Mouse (Mus musculus): ENCODE results near the gene Sertad2. TPM values are rescaled to one million over a fixed set of nuclear protein-coding genes. Genes with fewer than 3 reads are reported as not detected.
A peak's percentile ranks its signal among the peaks of the same experiment; 100 is the strongest.

The Sertad2 gene
- polyA plus RNA-seq, 1 experiment, result 21.9 TPM

GRCm38 (mm10) chr11:20531682-20531991, 11.4 kb upstream of the Sertad2 start:
- TF ChIP-seq CTCF (IDR thresholded peaks at IDR 0.05; ENCODE audit: borderline replicate concordance, extremely low read depth, insufficient read depth, insufficient read length) (no peak), POLR2A (IDR thresholded peaks at IDR 0.05; ENCODE audit: borderline replicate concordance, extremely low read depth, insufficient read depth, insufficient read length, poor library complexity, severe bottlenecking) (no peak)
- no peak for DNase-seq (ENCODE audit: low read depth)

GRCm38 (mm10) chr11:20531992-20532881, 10.8 kb upstream of the Sertad2 start:
- DNase-seq (ENCODE audit: low read depth), result peak; percentile 78
- TF ChIP-seq POLR2A (IDR thresholded peaks at IDR 0.05; ENCODE audit: borderline replicate concordance, extremely low read depth, insufficient read depth, insufficient read length, poor library complexity, severe bottlenecking), result 0 out of 2 replicates have a peak, but pooled peaks have one; percentile 24
- TF ChIP-seq CTCF (IDR thresholded peaks at IDR 0.05; ENCODE audit: borderline replicate concordance, extremely low read depth, insufficient read depth, insufficient read length), result no peak

GRCm38 (mm10) chr11:20533231-20533630, 9.8 kb upstream of the Sertad2 start:
- no peak for DNase-seq (ENCODE audit: low read depth)
- TF ChIP-seq CTCF (IDR thresholded peaks at IDR 0.05; ENCODE audit: borderline replicate concordance, extremely low read depth, insufficient read depth, insufficient read length), result no peak
- no peak for TF ChIP-seq POLR2A (IDR thresholded peaks at IDR 0.05; ENCODE audit: borderline replicate concordance, extremely low read depth, insufficient read depth, insufficient read length, poor library complexity, severe bottlenecking)

GRCm38 (mm10) chr11:20537221-20537620, 5.8 kb upstream of the Sertad2 start:
- TF ChIP-seq POLR2A (IDR thresholded peaks at IDR 0.05; ENCODE audit: borderline replicate concordance, extremely low read depth, insufficient read depth, insufficient read length, poor library complexity, severe bottlenecking) (no peak), CTCF (IDR thresholded peaks at IDR 0.05; ENCODE audit: borderline replicate concordance, extremely low read depth, insufficient read depth, insufficient read length) (no peak)
- DNase-seq (ENCODE audit: low read depth), result no peak

- no peak for TF ChIP-seq POLR2A (IDR thresholded peaks at IDR 0.05; ENCODE audit: borderline replicate concordance, extremely low read depth, insufficient read depth, insufficient read length, poor library complexity, severe bottlenecking)
- no peak for TF ChIP-seq CTCF (IDR thresholded peaks at IDR 0.05; ENCODE audit: borderline replicate concordance, extremely low read depth, insufficient read depth, insufficient read length)
- DNase-seq (ENCODE audit: low read depth), result no peak
Observed at GRCm38 (mm10) chr11:20538496-20538895, 4.6 kb upstream of the Sertad2 start.

- no peak for TF ChIP-seq POLR2A (IDR thresholded peaks at IDR 0.05; ENCODE audit: borderline replicate concordance, extremely low read depth, insufficient read depth, insufficient read length, poor library complexity, severe bottlenecking)
- no peak for TF ChIP-seq CTCF (IDR thresholded peaks at IDR 0.05; ENCODE audit: borderline replicate concordance, extremely low read depth, insufficient read depth, insufficient read length)
- no peak for DNase-seq (ENCODE audit: low read depth)
Observed at GRCm38 (mm10) chr11:20541280-20541679, 1.8 kb upstream of the Sertad2 start.

GRCm38 (mm10) chr11:20541995-20542637, 937 bp upstream of the Sertad2 start:
- TF ChIP-seq POLR2A (IDR thresholded peaks at IDR 0.05; ENCODE audit: borderline replicate concordance, extremely low read depth, insufficient read depth, insufficient read length, poor library complexity, severe bottlenecking) (no peak), CTCF (IDR thresholded peaks at IDR 0.05; ENCODE audit: borderline replicate concordance, extremely low read depth, insufficient read depth, insufficient read length) (no peak)
- DNase-seq (ENCODE audit: low read depth), result peak; percentile 69

GRCm38 (mm10) chr11:20543453-20544120, 534 bp downstream of the Sertad2 start:
- DNase-seq (ENCODE audit: low read depth), result peak; percentile 93
- TF ChIP-seq CTCF (IDR thresholded peaks at IDR 0.05; ENCODE audit: borderline replicate concordance, extremely low read depth, insufficient read depth, insufficient read length), result no peak
- TF ChIP-seq POLR2A (IDR thresholded peaks at IDR 0.05; ENCODE audit: borderline replicate concordance, extremely low read depth, insufficient read depth, insufficient read length, poor library complexity, severe bottlenecking), result no peak

GRCm38 (mm10) chr11:20544376-20544775, 1.3 kb downstream of the Sertad2 start:
- DNase-seq (ENCODE audit: low read depth), result no peak
- TF ChIP-seq CTCF (IDR thresholded peaks at IDR 0.05; ENCODE audit: borderline replicate concordance, extremely low read depth, insufficient read depth, insufficient read length), result no peak
- TF ChIP-seq POLR2A (IDR thresholded peaks at IDR 0.05; ENCODE audit: borderline replicate concordance, extremely low read depth, insufficient read depth, insufficient read length, poor library complexity, severe bottlenecking), result no peak

- DNase-seq (ENCODE audit: low read depth), result no peak
- TF ChIP-seq CTCF (IDR thresholded peaks at IDR 0.05; ENCODE audit: borderline replicate concordance, extremely low read depth, insufficient read depth, insufficient read length) (no peak), POLR2A (IDR thresholded peaks at IDR 0.05; ENCODE audit: borderline replicate concordance, extremely low read depth, insufficient read depth, insufficient read length, poor library complexity, severe bottlenecking) (no peak)
Observed at GRCm38 (mm10) chr11:20544801-20545515, 1.9 kb downstream of the Sertad2 start.

- no peak for TF ChIP-seq POLR2A (IDR thresholded peaks at IDR 0.05; ENCODE audit: borderline replicate concordance, extremely low read depth, insufficient read depth, insufficient read length, poor library complexity, severe bottlenecking)
- TF ChIP-seq CTCF (IDR thresholded peaks at IDR 0.05; ENCODE audit: borderline replicate concordance, extremely low read depth, insufficient read depth, insufficient read length), result no peak
- DNase-seq (ENCODE audit: low read depth), result no peak
Observed at GRCm38 (mm10) chr11:20549481-20549880, 6.4 kb downstream of the Sertad2 start.
